Mouse (Mus musculus) thymus, adult 18-20 months (tissue): Measurements from ENCODE around the gene Gcdh.
"Not testable (repeated sequence)": the region's sequence is repeated elsewhere in the genome, so short reads cannot be mapped to it uniquely, and the experiment has no call there.

Experiments used
- DNase-seq, 2 experiments: peaks; one replicate each; pipeline ENCODE4 v3.0.0; 2022; ENCODE audit warnings: mixed read lengths in 2 of 2

Gcdh gene

DNA sequence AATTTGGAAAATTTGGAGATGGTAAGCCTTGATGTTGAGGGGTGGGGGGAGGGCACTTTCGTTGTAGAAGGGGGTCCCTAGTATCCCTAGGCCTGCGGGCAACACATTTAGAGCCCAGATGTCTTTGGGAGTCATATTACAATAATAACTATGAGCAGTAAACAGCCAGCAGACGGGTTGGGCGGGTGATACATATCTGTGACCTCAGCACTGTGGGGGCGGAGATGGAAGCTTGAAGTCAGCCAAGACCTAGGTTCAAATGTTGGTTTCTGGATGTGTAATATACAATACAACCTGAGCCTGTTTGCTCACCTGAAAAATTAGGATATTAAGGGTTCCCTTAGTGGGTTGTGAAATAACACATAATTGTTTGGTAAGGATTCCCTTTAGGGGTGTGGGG, 16.2 kb upstream of the Gcdh start:
- DNase-seq, result no peak

DNA sequence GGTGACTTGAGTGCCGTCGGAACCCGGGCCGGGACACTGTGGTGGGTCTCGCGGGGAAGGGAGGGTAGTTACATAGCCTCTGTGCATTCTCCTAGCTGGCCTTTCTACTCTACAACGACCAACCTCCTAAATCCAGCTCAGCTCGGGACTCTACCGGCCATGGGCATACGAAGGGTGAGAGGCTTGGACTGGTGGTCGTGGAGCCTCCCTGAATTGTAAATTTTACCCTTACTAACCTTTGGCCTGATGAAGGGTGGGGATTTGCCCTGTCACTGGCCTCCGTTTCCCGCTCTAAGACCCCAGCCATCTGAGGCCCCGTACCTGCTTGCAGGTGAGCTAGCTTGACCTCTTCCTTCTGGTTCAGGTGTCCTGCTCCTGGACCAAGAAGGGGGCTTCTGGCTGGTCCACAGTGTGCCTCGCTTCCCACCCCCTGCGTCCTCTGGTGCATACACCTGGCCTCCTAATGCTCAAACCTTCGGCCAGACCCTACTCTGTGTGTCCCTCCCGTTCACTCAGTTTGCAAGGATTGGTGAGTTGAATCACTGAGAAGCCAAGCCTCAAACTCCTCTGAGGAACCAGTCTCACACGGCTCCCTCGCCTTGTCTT, 15.5 kb upstream of the Gcdh start:
- DNase-seq, result no peak

DNA sequence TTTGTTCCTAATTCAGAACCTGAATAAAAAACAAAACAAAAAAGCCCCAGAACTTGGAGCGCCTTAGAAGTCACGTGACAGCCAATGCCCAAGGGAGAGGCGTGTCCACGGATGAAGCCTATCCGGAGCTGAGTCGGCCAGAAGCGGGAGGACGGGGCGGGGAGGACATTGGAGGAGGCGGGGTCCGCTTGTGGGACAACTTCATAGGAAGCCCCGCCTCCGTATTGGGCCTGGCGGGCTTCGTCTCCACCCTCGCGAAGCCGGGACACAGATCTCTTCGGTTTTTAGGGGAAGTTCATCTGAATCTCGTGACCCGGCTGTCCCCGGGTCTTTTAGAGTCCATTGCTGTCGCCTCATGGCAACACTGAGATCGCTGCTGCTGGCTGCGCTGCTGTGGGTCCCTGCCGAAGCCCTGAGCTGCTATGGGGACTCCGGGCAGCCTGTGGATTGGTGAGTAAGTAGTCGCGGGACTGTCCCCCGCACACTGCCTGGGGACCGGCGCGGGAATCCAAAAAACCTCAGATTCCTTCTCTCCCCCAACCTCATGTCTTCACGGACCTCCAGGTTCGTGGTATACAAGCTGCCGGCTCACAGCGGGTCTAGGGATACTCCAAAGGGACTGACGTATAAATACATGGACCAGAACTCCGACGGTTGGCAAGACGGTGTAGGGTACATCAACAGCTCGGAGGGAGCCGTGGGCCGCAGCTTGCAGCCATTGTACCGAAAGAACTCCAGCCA, 14.9 kb upstream of the Gcdh start, which contains the start of gene Dnase2a:
Gene Dnase2a (plus strand): TSS at position 140 of the 741 bp plus-strand sequence.
- peak; percentile 83 to 87 for DNase-seq

DNA sequence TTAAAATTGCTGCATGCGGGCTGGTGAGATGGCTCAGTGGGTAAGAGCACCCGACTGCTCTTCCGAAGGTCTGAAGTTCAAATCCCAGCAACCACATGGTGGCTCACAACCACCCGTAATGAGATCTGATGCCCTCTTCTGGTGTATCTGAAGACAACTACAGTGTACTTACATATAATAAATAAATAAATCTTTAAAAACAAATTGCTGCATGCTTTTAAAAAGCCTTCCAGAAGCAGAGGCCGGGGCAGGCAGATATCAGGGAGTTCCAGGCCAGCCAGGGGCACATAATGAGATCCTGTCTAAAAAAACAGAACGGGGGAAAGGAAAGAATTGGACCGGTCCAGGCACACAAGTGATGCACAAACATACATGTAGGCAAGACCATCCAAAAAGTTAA, 14.3 kb upstream of the Gcdh start:
- not testable (repeated sequence) for DNase-seq

DNA sequence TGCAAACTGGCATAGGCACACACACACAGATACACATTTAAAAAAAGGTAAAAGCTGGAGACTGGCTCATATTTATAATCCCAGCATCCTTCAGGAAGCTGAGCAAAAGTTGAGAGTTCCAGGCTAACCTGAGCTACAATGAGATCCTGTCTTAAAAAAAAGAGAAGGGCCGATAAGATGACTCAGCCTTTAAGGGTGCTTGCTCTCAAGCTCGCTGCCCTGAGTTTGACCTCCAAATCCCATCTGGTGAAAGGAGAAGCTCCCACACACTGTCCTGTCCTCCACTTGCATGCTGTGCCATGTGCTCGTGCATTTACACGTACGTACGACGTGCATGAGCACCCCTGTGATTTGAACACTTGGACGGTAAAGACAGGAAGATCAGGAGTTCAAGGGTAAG, 13.8 kb upstream of the Gcdh start:
- no peak for DNase-seq

DNA sequence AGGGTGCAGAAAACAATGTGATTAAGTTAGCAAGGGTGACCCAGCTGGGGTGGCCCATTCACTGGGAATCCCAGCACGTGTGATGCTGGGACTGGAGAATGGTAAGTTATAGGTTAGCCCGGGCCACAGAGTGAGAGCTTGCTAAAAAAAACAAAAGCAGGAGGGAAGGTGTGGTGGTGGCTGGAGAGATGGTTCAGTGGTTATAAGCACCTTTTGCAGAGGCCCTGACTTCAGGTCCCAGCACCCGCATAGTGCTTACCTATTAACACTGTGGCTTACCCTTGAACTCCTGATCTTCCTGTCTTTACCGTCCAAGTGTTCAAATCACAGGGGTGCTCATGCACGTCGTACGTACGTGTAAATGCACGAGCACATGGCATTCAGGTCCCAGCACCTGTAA, 13.3 kb upstream of the Gcdh start:
- DNase-seq, result no peak

DNA sequence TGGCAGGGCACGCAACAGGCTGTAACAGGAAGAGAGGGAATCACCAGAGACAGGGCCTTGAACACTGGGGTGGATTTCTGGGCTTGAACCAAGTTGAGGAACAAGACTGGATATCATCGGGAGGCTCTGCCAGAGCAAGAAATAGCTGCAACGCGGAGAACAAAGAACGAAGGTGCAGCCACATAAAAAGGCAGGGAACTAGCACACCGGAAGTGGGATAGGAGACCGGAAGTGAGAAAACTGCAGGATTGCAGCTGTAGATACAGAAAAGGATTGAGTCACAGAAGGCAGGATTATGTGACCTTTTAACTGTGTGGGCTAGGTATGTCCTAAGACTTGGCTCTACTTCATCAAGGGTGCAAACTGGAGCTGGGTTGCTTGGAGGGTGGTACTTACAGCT, 10.6 kb upstream of the Gcdh start:
- DNase-seq, result no peak

DNA sequence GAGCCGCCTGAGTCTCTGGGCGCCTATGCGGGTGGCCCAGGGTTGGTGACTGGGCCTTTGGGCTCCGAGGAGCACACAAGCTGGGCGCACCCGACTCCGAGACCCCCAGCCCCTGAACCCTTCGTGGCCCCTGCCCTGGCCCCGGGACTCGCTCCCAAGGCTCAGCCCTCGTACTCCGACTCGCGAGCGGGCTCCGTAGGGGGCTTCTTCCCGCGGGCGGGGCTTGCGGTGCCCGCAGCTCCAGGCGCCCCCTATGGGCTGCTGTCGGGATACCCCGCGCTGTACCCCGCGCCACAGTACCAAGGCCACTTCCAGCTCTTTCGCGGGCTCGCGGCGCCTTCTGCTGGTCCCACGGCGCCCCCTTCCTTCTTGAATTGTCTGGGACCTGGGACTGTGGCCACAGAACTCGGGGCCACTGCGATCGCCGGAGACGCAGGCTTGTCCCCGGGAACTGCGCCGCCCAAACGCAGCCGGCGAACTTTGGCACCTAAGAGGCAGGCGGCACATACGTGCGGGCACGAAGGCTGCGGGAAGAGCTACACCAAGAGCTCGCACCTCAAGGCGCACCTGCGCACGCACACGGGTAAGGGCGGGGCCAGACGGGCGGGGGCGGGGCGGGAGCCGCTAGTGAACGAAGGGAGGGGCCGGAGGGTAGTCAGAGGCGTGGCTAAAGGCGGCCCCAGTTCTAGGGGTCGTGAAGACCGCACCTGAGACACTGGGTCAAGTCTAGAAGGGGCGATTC, 9.4 kb upstream of the Gcdh start:
- DNase-seq, result peak; percentile 88 to 90

DNA sequence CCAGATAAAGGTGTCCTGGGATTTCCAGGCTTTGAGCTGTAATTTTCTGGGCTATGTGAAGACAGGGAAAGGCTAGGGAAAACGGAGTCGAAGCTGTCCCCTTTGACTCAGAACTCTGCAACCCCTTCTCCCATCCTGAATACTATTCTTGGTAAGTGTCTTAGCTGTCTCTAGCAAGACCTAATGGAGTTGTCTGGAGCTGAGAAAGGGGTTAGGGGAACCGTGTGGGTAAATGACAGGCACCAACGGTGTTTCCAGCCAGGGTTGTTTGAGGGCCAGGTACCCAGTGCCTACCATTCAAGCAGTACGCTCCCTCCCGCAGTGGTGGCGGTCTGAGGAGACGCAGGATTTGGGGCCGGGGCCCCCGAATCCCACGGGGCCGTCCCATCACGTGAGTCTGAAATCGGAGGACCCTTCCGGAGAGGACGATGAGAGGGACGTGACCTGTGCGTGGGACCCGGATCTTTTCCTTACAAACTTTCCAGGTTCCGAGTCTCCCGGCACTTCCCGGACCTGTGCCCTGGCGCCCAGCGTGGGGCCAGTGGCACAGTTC, 8.7 kb upstream of the Gcdh start:
- no peak for DNase-seq

DNA sequence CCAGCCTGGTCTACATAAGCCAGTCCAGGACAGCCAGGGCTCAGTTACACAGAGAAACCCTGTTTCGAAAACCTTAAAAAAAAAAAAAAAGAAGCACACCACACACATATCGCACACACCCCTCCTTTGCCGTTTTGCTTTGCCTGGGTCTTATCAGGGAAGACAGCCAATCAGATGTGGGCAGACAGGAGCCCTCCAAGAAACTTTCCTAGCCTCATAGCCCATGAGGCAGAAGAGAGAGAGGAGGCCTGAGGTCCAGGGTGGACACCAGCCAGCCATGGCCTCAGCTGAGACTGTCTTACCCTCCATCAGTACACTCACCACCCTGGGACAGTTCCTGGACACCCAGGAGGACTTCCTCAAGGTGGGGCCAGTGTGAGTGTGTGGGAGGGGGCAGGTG, 8.0 kb upstream of the Gcdh start, which contains the start of gene Klf1:
Gene Klf1 (plus strand): TSS at position 177 of the 400 bp plus-strand sequence.
- no peak for DNase-seq

DNA sequence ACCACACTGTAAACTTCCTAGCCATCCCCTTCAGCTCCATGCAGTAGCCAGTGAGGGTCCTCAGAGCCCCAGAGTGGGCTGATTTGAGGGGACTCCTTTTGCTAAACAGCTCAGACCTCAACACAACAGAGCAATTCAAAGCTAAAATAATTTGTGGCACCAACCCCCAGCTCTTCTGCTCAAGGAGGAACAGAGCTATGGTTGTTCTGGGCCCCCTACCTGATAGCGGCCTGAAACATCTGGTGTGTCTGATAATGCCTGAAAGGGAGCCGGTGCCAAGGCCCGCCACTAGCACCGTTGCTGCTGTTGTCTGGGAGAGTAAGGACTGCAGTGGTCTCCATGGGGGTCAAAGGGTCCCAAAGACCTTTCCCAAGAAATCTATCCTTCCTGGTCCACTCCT, 7.3 kb upstream of the Gcdh start:
- no peak for DNase-seq

DNA sequence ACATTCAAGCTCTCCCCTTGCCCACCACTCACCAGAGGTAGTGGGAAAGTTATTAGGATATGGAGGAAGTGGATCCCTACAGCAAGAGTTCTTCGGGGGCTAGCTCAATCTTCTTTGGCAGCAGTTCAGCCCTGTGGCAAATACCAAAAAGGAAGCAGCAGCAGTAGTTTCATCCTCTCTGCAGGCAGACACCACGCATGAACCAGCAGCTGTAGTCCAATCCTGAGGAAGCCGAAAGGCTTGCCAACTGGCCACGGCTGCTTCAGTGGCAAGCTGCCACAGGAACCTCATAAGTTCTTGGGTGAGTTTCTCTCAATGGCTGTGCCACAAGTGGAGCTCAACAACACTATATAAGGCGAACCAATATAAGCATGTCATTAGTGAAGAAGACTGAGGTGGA, 2.2 kb upstream of the Gcdh start:
- DNase-seq, result no peak

DNA sequence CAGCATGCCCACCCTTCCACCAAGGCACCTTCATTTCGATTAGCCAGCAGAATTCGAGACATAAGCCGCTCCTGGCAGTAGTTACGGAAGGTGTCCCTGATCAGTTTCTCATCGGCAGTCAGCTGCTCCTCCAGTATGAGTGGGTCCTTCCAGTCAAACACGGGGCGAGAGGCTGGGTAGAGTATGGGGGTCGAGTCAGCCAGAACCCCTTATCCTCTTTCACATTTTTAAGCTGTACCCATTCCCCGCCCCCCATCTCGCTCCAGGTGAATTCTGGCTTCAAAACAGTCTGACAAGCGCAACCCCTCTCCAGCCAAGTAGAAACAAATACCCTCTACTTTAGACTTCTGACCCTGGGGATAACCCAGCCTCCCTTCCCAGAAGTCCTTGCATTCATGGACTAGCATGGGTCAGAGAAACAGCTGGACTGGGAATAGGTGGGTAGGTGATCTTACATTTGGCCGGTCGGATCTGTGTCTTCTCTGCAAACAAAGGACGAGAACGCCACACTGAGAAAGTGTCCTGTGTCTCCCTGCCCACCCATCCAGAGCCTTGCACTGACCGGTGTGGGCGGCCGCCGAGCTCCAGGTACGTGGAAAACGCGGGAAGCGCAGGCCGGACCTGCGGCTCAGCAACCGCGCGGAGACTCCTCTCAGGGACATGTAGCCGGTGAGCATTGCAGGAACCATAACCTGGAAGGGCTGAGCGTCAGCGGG, 570 bp downstream of the Gcdh start:
- DNase-seq, result no peak

DNA sequence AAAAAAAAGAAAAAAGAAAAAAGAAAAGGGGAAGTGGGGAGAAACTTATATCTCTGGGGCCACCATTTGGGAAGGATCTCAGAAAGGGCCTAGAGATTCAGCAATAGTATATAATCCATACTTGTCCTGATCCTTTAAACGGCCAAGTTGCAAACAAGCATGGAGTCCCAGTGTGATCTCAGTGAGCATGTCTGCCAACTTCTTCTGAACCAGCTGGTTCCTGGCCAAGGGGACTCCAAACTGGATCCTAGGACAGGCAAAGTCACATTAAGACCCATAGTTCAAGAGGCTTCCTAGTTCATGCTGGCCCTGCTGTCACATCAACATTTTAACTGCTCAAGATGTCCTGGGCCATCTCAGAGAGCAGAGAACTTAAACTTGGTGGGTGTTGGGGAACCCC, 4.6 kb downstream of the Gcdh start:
- DNase-seq, result no peak

DNA sequence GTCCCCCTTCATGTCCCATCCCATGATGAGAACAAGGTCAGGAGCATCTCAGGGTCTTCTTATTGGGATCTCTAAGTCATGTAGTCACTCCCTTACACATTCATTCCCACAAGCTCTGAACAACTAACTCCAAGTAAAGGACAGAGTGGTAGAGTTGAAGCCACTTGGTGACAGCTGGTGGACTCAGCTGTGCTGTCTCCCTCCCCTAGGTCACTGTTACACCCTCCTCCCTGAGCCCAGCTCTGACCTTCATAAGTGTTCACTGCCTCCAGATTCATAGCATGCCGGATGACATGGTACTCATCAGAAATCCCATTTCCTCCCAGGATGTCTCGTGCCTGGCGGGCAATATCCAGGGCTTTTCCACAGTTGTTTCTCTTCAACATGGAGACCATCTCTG, 5.4 kb downstream of the Gcdh start:
- DNase-seq, result no peak

DNA sequence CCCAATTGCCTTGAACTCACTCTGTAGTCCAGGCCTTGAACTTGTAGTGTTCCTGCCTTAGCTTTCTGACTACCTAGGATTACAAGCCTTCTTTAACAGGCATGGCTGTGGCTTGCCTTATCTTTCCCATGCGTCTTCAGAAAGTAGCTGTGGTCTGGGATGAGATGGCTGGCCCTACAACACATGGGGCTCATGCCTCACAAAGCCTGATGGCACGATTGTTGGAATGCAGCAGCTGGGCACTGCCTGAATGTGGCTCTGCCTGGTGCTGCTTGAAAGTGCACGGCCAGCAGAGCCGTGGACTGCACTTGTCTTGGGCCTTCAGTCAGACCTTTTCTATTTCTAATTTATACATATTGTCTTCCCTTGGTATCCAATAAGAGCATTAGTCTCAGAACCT, 9.0 kb downstream of the Gcdh start:
- no peak for DNase-seq

DNA sequence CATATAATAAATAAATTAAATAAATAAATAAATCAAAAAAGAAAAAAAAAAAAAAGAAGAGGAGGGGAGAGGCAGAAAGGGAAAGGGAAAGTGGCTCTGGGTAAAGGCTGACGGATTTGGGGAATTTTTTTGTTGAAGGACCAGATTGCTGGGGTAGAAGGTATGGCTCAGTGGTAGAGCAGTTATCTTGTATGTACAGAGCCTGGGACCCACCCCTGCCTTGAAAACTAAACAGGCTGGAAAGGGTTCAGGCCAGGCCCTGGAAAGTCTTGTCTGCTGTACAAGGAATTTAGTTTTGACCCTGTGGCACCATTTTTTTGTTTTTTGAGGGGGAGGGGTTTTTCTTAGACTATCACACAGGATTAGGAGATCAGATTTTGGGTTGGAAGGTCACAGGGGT, 14.8 kb downstream of the Gcdh start:
- DNase-seq, result no peak

DNA sequence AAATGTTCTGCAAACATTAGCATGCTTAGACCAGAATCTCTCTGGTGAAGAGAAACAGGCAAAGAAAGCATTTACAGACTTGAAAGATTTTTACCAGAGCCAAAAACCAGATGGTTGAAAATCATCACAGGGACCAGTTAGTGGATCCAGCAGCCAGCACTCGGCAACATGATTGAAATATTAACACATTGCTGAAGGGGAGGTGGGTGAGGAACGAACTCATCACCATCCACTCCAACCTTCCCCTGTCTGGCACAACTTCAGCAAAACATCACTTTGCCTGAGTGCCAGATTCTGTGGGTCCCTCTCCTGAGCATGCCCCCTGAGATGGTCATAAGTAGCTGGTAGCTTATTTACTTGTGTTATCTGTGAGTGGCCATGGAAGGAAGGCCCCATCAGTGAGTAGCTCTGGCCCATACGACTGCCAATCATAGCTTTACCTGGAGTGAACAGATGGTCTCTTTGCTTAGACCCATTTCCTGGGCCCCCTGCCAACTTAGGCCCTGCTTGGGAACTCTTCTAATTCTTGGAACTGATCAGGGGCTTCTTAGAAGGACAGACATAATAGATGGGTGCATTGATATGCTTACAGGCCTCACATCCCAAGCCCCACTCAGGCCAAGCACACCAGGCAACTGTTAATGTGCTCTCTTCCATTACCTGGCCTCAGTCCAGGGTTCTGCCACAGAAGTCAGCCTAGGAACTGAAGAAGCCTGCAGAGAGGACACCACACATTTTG, 16.3 kb downstream of the Gcdh start:
- no peak for DNase-seq

DNA sequence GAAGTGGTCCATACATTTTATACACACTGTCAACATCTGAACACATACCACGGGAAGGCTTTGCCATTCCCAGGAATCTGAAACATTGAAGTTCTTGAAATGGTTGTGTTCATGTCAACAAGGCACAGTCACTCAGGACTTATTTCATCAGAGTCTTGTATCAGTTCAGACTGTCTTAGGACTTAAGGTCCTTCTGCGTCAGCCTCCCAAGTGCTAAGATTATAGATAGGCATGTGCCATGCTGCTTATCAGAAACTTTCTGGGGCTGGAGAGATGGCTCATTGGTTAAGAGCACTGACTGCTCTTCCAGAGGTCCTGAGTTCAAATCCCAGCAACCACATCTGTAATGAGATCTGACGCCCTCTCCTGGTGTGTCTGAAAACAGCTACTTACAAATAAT, 19.4 kb downstream of the Gcdh start:
- no peak for DNase-seq

DNA sequence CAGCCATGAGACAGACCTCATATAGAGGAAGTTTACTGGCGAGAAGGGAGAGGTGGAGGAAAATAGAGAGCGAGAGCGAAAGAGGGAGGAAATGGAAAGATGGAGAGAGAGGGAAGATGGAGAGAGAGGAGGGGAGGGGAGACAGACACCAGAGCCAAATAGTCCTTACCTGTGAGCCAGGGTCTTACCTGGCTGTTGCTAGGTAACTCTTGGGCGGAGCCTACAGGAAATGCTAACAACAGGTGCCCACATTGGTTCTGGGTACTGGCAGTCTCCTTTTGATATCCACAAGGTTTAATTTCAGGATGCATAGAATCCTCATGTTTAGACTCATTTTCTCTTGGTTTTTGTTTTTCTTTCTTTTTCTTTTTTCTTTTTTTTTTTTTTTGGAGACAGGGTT, 20.7 kb downstream of the Gcdh start:
- no peak for DNase-seq

DNA sequence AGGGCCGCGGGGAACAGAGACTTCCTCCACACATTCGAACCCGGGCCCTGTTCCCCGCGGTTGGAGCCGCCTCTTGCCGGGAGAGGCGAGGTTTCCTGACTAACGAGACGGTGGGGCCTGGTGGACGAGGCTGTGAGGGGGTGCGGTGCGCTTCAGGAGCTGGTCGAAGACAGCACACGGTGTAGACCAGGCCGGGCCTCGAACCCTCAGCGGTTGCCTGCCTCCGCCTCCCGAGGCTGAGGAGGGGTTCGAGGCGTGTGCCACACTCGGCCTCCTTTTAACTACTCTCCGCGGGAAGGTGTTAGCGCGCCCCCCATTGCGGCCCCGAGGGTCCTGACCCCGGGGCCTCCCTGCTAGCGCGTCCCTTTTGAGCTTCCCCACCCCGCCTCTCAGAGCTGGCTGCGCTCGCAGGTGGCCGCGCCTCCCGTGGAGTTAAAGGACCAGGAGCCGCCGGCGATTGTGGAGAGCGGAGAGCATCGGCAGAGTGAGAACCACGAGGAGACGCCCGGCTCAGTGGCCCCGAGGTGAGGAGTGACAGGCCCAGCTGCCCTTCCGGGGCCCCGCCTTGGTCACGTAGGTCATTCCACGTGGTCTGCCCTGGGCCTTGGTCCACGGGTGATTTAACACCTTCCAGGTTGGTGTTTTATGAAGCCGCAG, 21.3 kb downstream of the Gcdh start:
- peak; percentile 22 for DNase-seq
